10 mouse cellular contexts compared by ENCODE assay signal in genomic region chr12:58638260-58638659, GRCm38 (mm10).
DNase-seq lines count a peak whose midpoint lies in the region; ATAC-seq and TF ChIP-seq lines count a peak whose summit lies in the region.
"Had no signal": no experiment of that assay in that cellular context is flagged by ENCODE, and none has a peak within 500 bp of the region (broad histone marks: within the 10 kb centered on the region; RNA-seq: fewer than 3 reads in every experiment).

No protein-coding gene starts in this region.

- WGBS in intestine, postnatal 0 days = 69% methylated on average over 3 of the region's 3 CpGs
- WGBS in intestine, embryonic 16.5 days = 68% methylated on average over 3 of the region's 3 CpGs
- WGBS in lung, embryonic 14.5 days = 50% methylated on average over 3 of the region's 3 CpGs

- no peak overlapping the region for H3K4me3 ChIP-seq in intestine, postnatal 0 days (ENCODE audit: low read depth, low read length)
- H3K4me3 ChIP-seq in intestine, embryonic 16.5 days (ENCODE audit: low read length) = no peak overlapping the region
- H3K4me3 ChIP-seq in lung, embryonic 14.5 days (ENCODE audit: low read depth, low read length) = no peak overlapping the region
- H3K4me3 ChIP-seq: forebrain, embryonic 12.5 days; heart, embryonic 13.5 days had no signal

- no peaks in the 10 kb centered on the region for H3K9me3 ChIP-seq in intestine, postnatal 0 days (ENCODE audit: control insufficient read depth)
- no peaks in the 10 kb centered on the region for H3K9me3 ChIP-seq in intestine, embryonic 16.5 days (ENCODE audit: control insufficient read depth, low read length)
- no peaks in the 10 kb centered on the region for H3K9me3 ChIP-seq in lung, embryonic 14.5 days (ENCODE audit: low read depth, low read length)
- H3K9me3 ChIP-seq: forebrain, embryonic 12.5 days; heart, embryonic 13.5 days had no signal

- no peaks in the 10 kb centered on the region for H3K27me3 ChIP-seq in intestine, postnatal 0 days (replicated peaks; ENCODE audit: control insufficient read depth, insufficient read depth, low read length)
- no peaks in the 10 kb centered on the region for H3K27me3 ChIP-seq in intestine, embryonic 16.5 days (replicated peaks; ENCODE audit: control insufficient read depth, insufficient read depth, low read length)
- H3K27me3 ChIP-seq in lung, embryonic 14.5 days (ENCODE audit: insufficient read depth, low read length) = no peaks in the 10 kb centered on the region
- H3K27me3 ChIP-seq: forebrain, embryonic 12.5 days; heart, embryonic 13.5 days had no signal

- H3K4me1 ChIP-seq in intestine, postnatal 0 days (replicated peaks; ENCODE audit: control insufficient read depth, insufficient read depth, low read length) = no peaks in the 10 kb centered on the region
- H3K4me1 ChIP-seq in intestine, embryonic 16.5 days (ENCODE audit: control insufficient read depth, insufficient read depth, low read length) = no peaks in the 10 kb centered on the region
- no peaks in the 10 kb centered on the region for H3K4me1 ChIP-seq in lung, embryonic 14.5 days (ENCODE audit: insufficient read depth)
- H3K4me1 ChIP-seq: forebrain, embryonic 12.5 days; heart, embryonic 13.5 days had no signal

- ATAC-seq in intestine, postnatal 0 days = no peak
- no peak for ATAC-seq in intestine, embryonic 16.5 days
- ATAC-seq in lung, embryonic 14.5 days (ENCODE audit: insufficient read depth) = no peak

- no peak overlapping the region for H3K9ac ChIP-seq in intestine, postnatal 0 days (ENCODE audit: low read depth, low read length)
- H3K9ac ChIP-seq in intestine, embryonic 16.5 days (ENCODE audit: low read depth, low read length) = no peak overlapping the region
- H3K9ac ChIP-seq in lung, embryonic 14.5 days = no peak overlapping the region
- H3K9ac ChIP-seq: forebrain, embryonic 12.5 days; heart, embryonic 13.5 days had no signal

- peak; percentile 54 for TF ChIP-seq CTCF in intestine, postnatal 0 days (IDR thresholded peaks at IDR 0.05; ENCODE audit: low read depth)
- peak; percentile 56 for TF ChIP-seq CTCF in lung, embryonic 14.5 days (IDR thresholded peaks at IDR 0.05; ENCODE audit: low read depth)

- no peak overlapping the region for H3K27ac ChIP-seq in intestine, postnatal 0 days (ENCODE audit: low read depth, low read length)
- no peak overlapping the region for H3K27ac ChIP-seq in intestine, embryonic 16.5 days (ENCODE audit: low read length)
- no peak overlapping the region for H3K27ac ChIP-seq in lung, embryonic 14.5 days (ENCODE audit: low read depth)
- H3K27ac ChIP-seq: forebrain, embryonic 12.5 days; heart, embryonic 13.5 days had no signal

- no peaks in the 10 kb centered on the region for H3K36me3 ChIP-seq in intestine, postnatal 0 days (ENCODE audit: control insufficient read depth, insufficient read depth)
- H3K36me3 ChIP-seq in intestine, embryonic 16.5 days (ENCODE audit: control insufficient read depth, insufficient read depth, low read length) = no peaks in the 10 kb centered on the region
- H3K36me3 ChIP-seq in lung, embryonic 14.5 days (ENCODE audit: insufficient read depth) = no peaks in the 10 kb centered on the region
- H3K36me3 ChIP-seq: forebrain, embryonic 12.5 days; heart, embryonic 13.5 days had no signal

- no peak overlapping the region for H3K4me2 ChIP-seq in intestine, postnatal 0 days (replicated peaks; ENCODE audit: low read depth)
- H3K4me2 ChIP-seq in intestine, embryonic 16.5 days (ENCODE audit: low read depth, low read length) = no peak overlapping the region
- H3K4me2 ChIP-seq in lung, embryonic 14.5 days = no peak overlapping the region
- H3K4me2 ChIP-seq: forebrain, embryonic 12.5 days; heart, embryonic 13.5 days had no signal

- DNase-seq in embryo, embryonic 10 days (ENCODE audit: low spot score) = peak; percentile 7
- no peak for DNase-seq in embryo, embryonic 9.5 days (ENCODE audit: extremely low spot score)
- peak; percentile 59 for DNase-seq in lung, embryonic 14.5 days
- DNase-seq in lung, postnatal 4 days = no peak
- peak; percentile 62 for DNase-seq in lung, postnatal 36 days
- DNase-seq in frontal cortex, postnatal 14 days (ENCODE audit: low spot score in 2 of 2) = no peak

Comparison
In these comparisons a context has a peak if more than half of its experiments do, and no peak if none do; other contexts are left out.
1. DNase-seq: peak in embryo, embryonic 10 days (single experiment), lung, embryonic 14.5 days (single experiment) and lung, postnatal 36 days (single experiment); none in embryo, embryonic 9.5 days (single experiment), lung, postnatal 4 days (0 of 2) and frontal cortex, postnatal 14 days (0 of 2).